Mouse (Mus musculus) bone marrow macrophage, adult 2 months (primary cell): ENCODE measurements at regions not wholly inside any gene's neighbourhood (a gene's known extent, or its start where the extent isn't known, plus 50 kb on each side); places are given as distances from the start of the nearest gene placed in this dataset.
"Not testable (repeated sequence)": the region's sequence is repeated elsewhere in the genome, so short reads cannot be mapped to it uniquely, and the experiment has no call there.

Source experiments
- H3K27ac ChIP-seq: 2 replicates; pipeline ENCODE4 v1.5.1; 2012; ENCODE audit warnings: low read depth, low read length; ENCODE audit not compliant: insufficient read depth
- H3K4me1 ChIP-seq: 2 replicates; pipeline ENCODE4 v1.6.1; 2012; ENCODE audit warnings: low read length; ENCODE audit not compliant: control insufficient read depth, insufficient read depth
- H3K4me3 ChIP-seq: 2 replicates; pipeline ENCODE4 v1.5.1; 2012; ENCODE audit warnings: mild to moderate bottlenecking, low read length, moderate library complexity; ENCODE audit not compliant: insufficient read depth
- CTCF ChIP-seq: IDR thresholded peaks from 2 replicates; pipeline ENCODE4 v1.5.1; 2012; ENCODE audit warnings: low read depth, mild to moderate bottlenecking, low read length, moderate library complexity
- POLR2A ChIP-seq: IDR thresholded peaks from 2 replicates; pipeline ENCODE4 v1.6.1; 2012; ENCODE audit warnings: mild to moderate bottlenecking, low read depth, low read length, borderline replicate concordance

- H3K4me3 ChIP-seq, result no peak overlapping the region
- H3K4me1 ChIP-seq, result no peaks in the 10 kb centered on the region; the same call in 1 of the 2 replicates
- no peak overlapping the region for H3K27ac ChIP-seq
- no peak for TF ChIP-seq CTCF
Observed at GRCm38 (mm10) chr17:13474310-13475094, 120.1 kb downstream of the Tcp10c start.

- Histone ChIP-seq H3K4me3 (no peak overlapping the region), H3K27ac (no peak overlapping the region), H3K4me1 (no peaks in the 10 kb centered on the region; the same call in 1 of the 2 replicates)
- TF ChIP-seq POLR2A (no peak), CTCF (no peak)
Observed at GRCm38 (mm10) chr17:13478866-13479571, 124.6 kb downstream of the Tcp10c start.

DNA sequence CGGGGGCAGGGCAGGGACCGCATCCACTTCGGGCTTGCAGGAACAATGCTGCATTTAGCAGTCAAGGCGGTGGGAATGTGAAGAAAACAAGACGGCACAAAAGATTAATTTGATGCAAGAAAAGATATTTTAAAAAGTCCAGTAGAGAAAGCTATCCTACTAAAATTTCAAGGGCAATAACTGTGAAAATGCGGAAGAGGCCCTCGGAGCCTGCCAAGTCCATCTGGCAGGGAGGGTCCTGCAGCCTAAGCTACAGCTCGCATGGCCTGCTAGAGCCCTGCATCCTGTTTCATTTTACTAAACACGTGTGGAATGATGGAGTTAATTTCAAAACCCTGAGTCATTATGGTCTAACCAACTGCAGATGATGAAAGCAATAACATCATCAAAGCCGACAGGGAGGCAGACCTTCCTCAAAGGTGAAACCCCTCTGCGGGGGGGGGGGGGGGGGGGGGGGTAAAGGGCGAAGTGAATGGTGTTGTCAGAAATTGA, 125.2 kb downstream of the Tcp10c start:
- no peak for TF ChIP-seq POLR2A
- TF ChIP-seq CTCF, result no peak
- H3K4me3 ChIP-seq, result no peak overlapping the region
- H3K4me1 ChIP-seq, result no peaks in the 10 kb centered on the region; the same call in 1 of the 2 replicates
- no peak overlapping the region for H3K27ac ChIP-seq

DNA sequence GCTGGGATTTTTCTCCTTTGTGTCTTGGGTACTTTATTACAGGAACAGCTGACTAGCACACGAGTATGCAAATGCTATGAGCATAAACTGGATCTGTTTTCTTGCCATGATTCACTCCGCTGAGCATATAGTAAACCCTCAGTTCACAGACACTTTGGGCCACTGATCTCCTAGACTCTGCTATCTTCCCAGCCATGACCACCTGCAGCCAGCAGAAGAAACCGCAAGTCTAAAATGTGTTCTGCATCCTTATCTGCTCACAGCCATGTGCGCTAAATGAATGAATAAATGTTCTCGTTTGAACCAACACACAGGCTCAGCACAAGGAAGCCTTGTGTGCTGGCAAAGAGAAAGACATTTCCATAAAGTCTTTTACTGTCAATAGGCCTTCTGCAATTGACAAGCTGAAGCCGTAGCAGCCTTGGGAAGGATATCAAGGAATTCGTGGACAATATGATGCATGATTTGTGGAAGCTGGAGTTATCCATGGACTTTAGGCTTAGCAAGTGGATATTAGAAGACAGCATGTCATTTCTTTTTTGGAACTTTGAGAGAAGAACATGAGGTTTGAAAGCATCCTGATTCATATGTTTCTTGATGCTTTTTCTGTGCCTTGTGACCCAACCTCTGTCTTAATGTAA, 127.2 kb downstream of the Tcp10c start:
- no peak overlapping the region for H3K4me3 ChIP-seq
- TF ChIP-seq POLR2A (no peak), CTCF (no peak)
- H3K27ac ChIP-seq, result no peak overlapping the region
- H3K4me1 ChIP-seq, result no peaks in the 10 kb centered on the region; the same call in 1 of the 2 replicates

GRCm38 (mm10) chr17:13482136-13482535, 127.8 kb downstream of the Tcp10c start:
- Histone ChIP-seq H3K4me1 (no peaks in the 10 kb centered on the region; the same call in 1 of the 2 replicates), H3K4me3 (no peak overlapping the region), H3K27ac (no peak overlapping the region)
- TF ChIP-seq POLR2A, result no peak
- no peak for TF ChIP-seq CTCF

GRCm38 (mm10) chr17:13487291-13488215, 133.2 kb downstream of the Tcp10c start:
- TF ChIP-seq POLR2A, result no peak
- TF ChIP-seq CTCF, result no peak

DNA sequence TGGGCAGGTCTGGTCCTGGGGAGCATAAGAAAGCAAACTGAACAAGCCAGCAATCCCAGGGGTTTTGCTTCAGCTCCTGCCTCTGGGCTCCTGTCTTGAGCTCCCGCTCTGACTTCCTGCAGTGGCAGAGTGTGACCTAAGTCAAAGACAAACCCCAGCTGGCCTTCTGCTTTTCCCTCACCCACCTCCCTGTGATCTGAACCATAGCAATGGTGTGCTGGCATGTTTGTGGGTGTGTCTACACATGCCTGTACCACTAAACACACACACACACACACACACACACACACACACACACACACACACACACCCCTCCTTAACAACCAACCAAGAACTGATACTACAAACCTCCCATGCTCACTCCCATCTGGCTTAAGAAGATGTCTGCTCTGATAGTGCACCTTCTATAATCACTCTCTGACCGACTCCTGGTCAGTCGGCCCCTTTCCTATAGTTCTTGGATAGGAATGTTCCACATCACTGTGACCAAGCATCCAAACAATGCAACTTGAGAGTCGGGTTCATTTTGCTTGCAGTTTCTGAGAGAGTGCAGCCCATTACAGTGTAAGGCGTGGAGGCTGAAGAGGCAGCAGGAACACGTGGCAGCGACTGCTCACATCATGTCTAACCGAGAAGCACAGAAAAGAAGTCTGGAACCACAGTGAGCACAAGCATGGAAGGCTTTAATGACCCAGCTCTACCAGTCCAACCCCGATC, 134.4 kb downstream of the Tcp10c start:
- H3K4me1 ChIP-seq, result no peaks in the 10 kb centered on the region
- no peak overlapping the region for H3K4me3 ChIP-seq
- no peak overlapping the region for H3K27ac ChIP-seq
- TF ChIP-seq CTCF (no peak), POLR2A (no peak)

More at GRCm38 (mm10) chr17:13487291-13488215, 133.2 kb downstream of the Tcp10c start:
- H3K4me3 ChIP-seq, result no peak overlapping the region
- no peaks in the 10 kb centered on the region for H3K4me1 ChIP-seq
- H3K27ac ChIP-seq, result no peak overlapping the region

- H3K27ac ChIP-seq, H3K4me1 ChIP-seq: not testable (repeated sequence)
Observed at GRCm38 (mm10) chr17:13492239-13492638, 137.9 kb downstream of the Tcp10c start.

GRCm38 (mm10) chr17:13492649-13493277, 138.4 kb downstream of the Tcp10c start:
- not testable (repeated sequence) for H3K4me3 ChIP-seq, H3K4me1 ChIP-seq, H3K27ac ChIP-seq

More at GRCm38 (mm10) chr17:13492239-13492638, 137.9 kb downstream of the Tcp10c start:
- not testable (repeated sequence) for H3K4me3 ChIP-seq

DNA sequence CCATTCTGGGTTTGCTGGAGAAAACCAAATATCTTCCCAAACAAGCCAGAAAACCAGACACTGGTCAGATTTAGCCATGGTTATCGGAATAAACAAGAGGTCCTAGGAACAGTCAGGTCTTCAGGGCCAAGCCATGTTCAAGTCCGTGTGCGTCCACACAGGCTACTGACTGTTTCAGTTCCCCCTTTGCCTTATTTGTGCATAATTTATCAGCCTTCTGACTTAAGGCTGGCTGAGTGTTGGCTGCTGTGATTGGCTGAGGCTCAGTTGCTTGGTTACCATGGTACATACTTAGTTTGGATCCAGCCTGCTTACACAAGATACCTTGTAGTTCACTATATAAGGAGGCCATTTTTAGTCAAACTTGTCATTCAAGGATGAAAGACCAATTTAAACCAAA, 139.5 kb downstream of the Tcp10c start:
- not testable (repeated sequence) for H3K4me3 ChIP-seq, H3K4me1 ChIP-seq, H3K27ac ChIP-seq

DNA sequence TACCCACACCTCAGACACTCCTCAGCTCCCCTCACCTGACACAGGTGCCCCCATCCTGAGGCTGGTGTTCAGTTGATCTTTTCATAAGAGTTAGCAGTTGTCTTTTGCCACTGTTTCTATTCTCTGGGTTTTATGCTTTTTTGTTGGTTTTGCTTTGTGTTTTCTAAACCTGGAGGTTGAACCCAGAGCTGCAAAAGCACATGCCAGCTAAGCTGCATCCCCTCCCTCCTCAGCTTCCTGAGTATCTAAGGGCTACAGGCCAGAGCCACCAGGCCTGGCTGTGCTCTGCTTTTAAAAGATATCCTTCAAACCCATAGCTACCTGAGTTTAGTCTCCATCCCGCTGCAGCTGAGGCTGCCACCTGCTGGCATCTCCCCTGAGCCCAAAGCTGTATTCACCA, 140.1 kb downstream of the Tcp10c start:
- not testable (repeated sequence) for H3K4me1 ChIP-seq, H3K4me3 ChIP-seq, H3K27ac ChIP-seq

DNA sequence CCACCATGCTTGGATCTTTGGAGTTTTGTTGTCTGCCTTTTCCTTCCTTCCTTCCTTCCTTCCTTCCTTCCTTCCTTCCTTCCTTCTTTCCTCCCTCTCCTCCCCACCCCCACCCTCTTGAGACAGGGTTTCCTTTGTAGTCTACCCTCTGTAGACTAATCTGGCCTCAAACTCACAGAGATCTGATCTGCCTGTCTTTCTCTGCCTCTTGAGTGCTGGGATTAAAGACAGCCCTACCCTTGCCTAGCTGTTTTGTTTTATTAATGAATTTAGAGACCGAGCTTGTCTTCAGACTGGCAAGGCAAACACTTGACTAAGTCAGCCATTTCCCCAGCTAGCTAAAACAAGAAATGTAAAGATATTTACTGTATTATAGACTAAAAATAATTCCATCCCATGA, 150.0 kb downstream of the Tcp10c start:
- not testable (repeated sequence) for H3K4me3 ChIP-seq, H3K4me1 ChIP-seq, H3K27ac ChIP-seq
